Mouse (Mus musculus) macrophage (primary cell): ENCODE results near the gene Obp2a. TPM values are rescaled to one million over a fixed set of nuclear protein-coding genes. Genes with fewer than 3 reads are reported as not detected.
"Not testable (repeated sequence)": the region's sequence is repeated elsewhere in the genome, so short reads cannot be mapped to it uniquely, and the experiment has no call there.

ENCODE experiments used
- H3K27ac ChIP-seq: fragments of 350-480 bp; formaldehyde crosslinking; 2 replicates; pipeline ENCODE4 v1.9.0; 2021
- H3K36me3 ChIP-seq: fragments of 350-480 bp; formaldehyde crosslinking; 2 replicates; pipeline ENCODE4 v1.9.0; 2021; ENCODE audit errors: inconsistent target
- H3K4me3 ChIP-seq: fragments of 350-480 bp; formaldehyde crosslinking; 2 replicates; pipeline ENCODE4 v1.9.0; 2021; ENCODE audit errors: inconsistent target
- H3K79me2 ChIP-seq: fragments of 350-480 bp; formaldehyde crosslinking; 2 replicates; pipeline ENCODE4 v1.9.0; 2021; ENCODE audit errors: inconsistent target
- WGBS: methylation state at CpG from one replicate; pipeline ENCODE4 v1.1.7; 2026; ENCODE audit warnings: inconsistent platforms; ENCODE audit not compliant: missing documents; 5-methylcytosine and 5-hydroxymethylcytosine counted together
- polyA plus RNA-seq: library from polyadenylated mRNA; stranded (reverse); fragments of 250-400 nt; gene quantifications from 3 replicates; pipeline ENCODE4 v1.2.4, GENCODE M21; 2018; ENCODE audit warnings: inconsistent platforms
- total RNA-seq, 78 experiments: library from RNA; depleted of rRNA; stranded (reverse); fragments of 250-400 nt; gene quantifications; 1 replicate in 9 of 78; 2 replicates in 24 of 78; 3 replicates in 43 of 78; 4 replicates in 2 of 78; pipeline ENCODE4 v1.2.4; 2018; ENCODE audit warnings: inconsistent platforms in 56 of 78

Obp2a gene
- total RNA-seq (2018; cell fraction: chromatin; rRNA removed), result not detected
- total RNA-seq (2018; cell fraction: cytosol; rRNA removed), result not detected
- not detected for total RNA-seq (2018; cell fraction: nucleus; rRNA removed)
- not detected in 3 replicates for polyA plus RNA-seq

- H3K27ac ChIP-seq, H3K4me3 ChIP-seq, H3K36me3 ChIP-seq, H3K79me2 ChIP-seq: not testable (repeated sequence)
- WGBS, result 66% methylated on average over 2 of the region's 3 CpGs
These were observed at the start of gene Obp2a for GRCm38 (mm10) chr2:25699743-25700142. TSS of gene Obp2a (plus strand) at chr2:25700043.

GRCm38 (mm10) chr2:25652902-25653301, 46.9 kb upstream of the Obp2a start, which contains the start of gene Lcn8:
TSS of gene Lcn8 (plus strand) at chr2:25653120.
- 91% methylated on average over 2 of the region's 2 CpGs for WGBS
- no peak within 1 kb of the TSS for H3K4me3 ChIP-seq
- H3K27ac ChIP-seq, result no peak within 1 kb of the TSS
- H3K36me3 ChIP-seq, result no peaks in the 10 kb centered on the region
- no peaks in the 10 kb centered on the region for H3K79me2 ChIP-seq

DNA sequence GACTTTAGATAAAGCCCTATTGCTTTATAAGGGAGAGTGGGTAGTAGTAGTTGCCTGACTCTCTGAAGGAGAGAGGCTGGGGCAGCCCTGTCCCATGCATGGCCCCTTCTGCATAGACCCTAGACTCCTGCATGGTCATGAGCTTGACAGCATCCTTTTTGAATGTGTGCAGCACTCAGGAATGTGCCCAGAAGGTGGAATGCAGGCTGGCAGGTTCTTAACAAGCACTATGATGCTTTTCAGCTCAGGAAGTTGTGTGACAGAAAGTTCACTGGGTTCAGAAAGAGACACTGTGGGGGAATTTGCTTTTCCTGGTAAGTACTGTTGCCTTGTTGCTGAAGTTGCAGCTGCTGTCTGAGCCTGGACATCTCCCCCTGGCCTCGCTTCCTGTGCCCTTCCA, 45.3 kb upstream of the Obp2a start:
- no peaks in the 10 kb centered on the region for H3K36me3 ChIP-seq
- H3K79me2 ChIP-seq, result no peaks in the 10 kb centered on the region
- H3K27ac ChIP-seq, result no peak overlapping the region
- WGBS, result 67% methylated on average over 1 of the region's 1 CpGs
- no peak overlapping the region for H3K4me3 ChIP-seq

GRCm38 (mm10) chr2:25656691-25657090, 43.2 kb upstream of the Obp2a start:
- Histone ChIP-seq H3K27ac (no peak overlapping the region), H3K36me3 (no peaks in the 10 kb centered on the region), H3K79me2 (no peaks in the 10 kb centered on the region), H3K4me3 (no peak overlapping the region)
- WGBS, result 71% methylated on average over 4 of the region's 4 CpGs

- no peak overlapping the region for H3K4me3 ChIP-seq
- no peak overlapping the region for H3K27ac ChIP-seq
- H3K79me2 ChIP-seq, result no peaks in the 10 kb centered on the region
- WGBS, result 78% methylated on average over 4 of the region's 4 CpGs
- no peaks in the 10 kb centered on the region for H3K36me3 ChIP-seq
These were observed 42.6 kb upstream of the Obp2a start for GRCm38 (mm10) chr2:25657246-25657645.

- Histone ChIP-seq H3K27ac (no peak within 1 kb of the TSS), H3K36me3 (no peaks in the 10 kb centered on the region), H3K79me2 (no peaks in the 10 kb centered on the region), H3K4me3 (no peak within 1 kb of the TSS)
These were observed 42.2 kb upstream of the Obp2a start, which contains the start of gene Lcn5 for GRCm38 (mm10) chr2:25657652-25658051. TSS of gene Lcn5 (plus strand) at chr2:25657952.

DNA sequence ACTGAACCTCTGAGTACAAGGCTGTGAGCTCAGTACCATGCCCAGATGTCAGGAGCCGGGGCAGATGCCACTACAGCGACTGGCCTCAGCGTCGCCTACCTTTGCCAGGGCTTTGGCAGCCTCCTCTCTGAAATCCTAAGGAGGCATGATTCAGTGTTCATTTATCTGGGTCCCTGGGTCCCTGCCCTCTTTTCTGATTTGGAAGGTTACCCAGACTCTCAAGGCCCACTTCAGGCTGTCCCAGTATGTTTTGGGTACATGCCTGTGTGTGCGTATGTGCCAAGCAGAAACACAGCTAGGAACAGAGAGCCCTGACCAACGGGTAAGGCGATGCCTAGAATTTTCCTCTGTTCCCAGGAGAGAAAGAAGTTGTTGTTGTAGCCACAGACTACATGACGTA, 39.6 kb upstream of the Obp2a start:
- Histone ChIP-seq H3K27ac (no peak overlapping the region), H3K4me3 (no peak overlapping the region), H3K36me3 (no peaks in the 10 kb centered on the region), H3K79me2 (no peaks in the 10 kb centered on the region)
- 92% methylated on average over 8 of the region's 8 CpGs for WGBS

DNA sequence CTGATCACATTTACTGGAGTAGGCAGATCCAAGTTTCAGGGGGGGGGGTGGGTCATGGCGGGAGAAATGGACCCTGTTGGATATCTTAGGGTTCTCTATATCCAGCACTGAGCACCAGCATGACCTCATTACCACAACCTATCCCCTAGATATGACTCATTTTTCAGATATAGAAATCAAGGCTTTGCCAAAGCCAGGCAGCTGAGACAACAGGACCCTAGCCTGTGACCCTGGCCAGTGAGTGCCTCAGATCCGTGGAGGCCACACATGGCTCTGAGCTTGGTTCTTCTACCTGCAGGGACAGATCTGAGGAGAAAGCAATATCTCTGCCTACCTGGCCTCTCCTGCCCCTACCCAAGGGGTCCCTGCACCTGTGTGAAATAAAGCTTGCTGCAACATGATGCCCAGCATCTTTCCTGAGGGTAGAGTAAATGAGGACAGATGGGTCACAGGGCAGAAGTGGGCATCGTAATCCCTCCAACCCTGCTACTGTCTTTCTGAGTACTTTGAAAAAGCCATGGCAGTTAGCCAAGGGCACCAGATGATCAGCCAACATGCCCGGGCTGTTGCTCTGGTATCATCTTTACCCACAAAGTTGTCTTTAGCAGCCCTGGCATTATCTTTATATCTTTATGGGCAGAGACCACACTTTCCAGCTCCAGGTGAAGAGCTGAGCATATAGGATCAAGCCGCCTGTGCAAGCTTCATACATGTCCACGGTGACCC, 38.4 kb upstream of the Obp2a start:
- H3K36me3 ChIP-seq, result no peaks in the 10 kb centered on the region
- no peak overlapping the region for H3K4me3 ChIP-seq
- WGBS, result 82% methylated on average over 6 of the region's 6 CpGs
- no peak overlapping the region for H3K27ac ChIP-seq
- no peaks in the 10 kb centered on the region for H3K79me2 ChIP-seq

DNA sequence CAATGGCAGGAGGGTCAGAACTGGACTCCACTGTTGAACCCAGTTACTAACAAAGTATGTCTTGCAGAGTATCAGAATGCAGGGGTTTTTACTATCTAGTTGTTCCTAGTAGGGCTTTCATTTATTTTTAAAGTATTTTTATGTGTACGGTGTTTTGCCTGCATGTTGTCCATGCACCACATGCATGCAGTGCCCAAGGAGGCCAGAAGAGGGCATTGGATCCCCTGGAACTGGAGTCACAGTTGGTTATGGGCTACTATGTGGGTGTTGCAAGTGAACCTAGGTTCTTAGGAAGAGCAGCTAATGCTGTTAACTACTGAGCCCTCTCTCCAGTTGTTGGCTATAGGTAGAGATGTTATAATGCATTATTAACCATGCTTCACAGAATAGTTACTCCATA, 36.3 kb upstream of the Obp2a start:
- Histone ChIP-seq H3K36me3 (no peaks in the 10 kb centered on the region), H3K79me2 (no peaks in the 10 kb centered on the region), H3K27ac (no peak overlapping the region), H3K4me3 (no peak overlapping the region)
- WGBS, result 40% methylated on average over 1 of the region's 1 CpGs

DNA sequence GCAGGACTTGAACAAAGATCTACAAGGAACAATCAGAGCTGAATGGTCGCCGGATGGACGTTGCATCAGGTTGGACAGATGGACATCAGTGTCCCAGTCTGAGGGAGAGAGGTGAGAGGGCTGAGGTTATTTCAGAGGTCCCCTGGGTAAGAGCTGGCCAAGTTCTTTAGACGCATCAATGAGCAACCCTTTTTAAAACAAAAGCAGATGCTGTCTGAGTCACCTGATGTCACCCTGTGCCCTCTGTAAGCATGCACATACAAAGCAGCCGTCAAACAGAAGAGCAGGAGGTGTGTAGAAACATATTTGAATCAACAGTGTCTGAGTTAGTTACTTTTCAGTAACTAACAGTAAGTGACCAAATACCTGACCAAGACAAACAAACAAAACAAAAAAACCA, 35.7 kb upstream of the Obp2a start:
- H3K36me3 ChIP-seq, result no peaks in the 10 kb centered on the region
- 92% methylated on average over 5 of the region's 5 CpGs for WGBS
- H3K4me3 ChIP-seq, result no peak overlapping the region
- H3K79me2 ChIP-seq, result no peaks in the 10 kb centered on the region
- H3K27ac ChIP-seq, result no peak overlapping the region

- H3K36me3 ChIP-seq, result no peaks in the 10 kb centered on the region
- H3K4me3 ChIP-seq, result no peak overlapping the region
- WGBS, result 71% methylated on average over 1 of the region's 1 CpGs
- no peak overlapping the region for H3K27ac ChIP-seq
- no peaks in the 10 kb centered on the region for H3K79me2 ChIP-seq
These were observed 33.3 kb upstream of the Obp2a start for GRCm38 (mm10) chr2:25666516-25666915.

GRCm38 (mm10) chr2:25676486-25676885, 23.4 kb upstream of the Obp2a start, which contains the start of gene Lcn6:
TSS of gene Lcn6 (plus strand) at chr2:25676786.
- H3K27ac ChIP-seq, result no peak within 1 kb of the TSS
- no peaks in the 10 kb centered on the region for H3K36me3 ChIP-seq
- 98% methylated on average over 3 of the region's 3 CpGs for WGBS
- H3K79me2 ChIP-seq, result no peaks in the 10 kb centered on the region
- H3K4me3 ChIP-seq, result no peak within 1 kb of the TSS

- WGBS, result 78% methylated on average over 6 of the region's 6 CpGs
- H3K4me3 ChIP-seq, result no peak overlapping the region
- H3K79me2 ChIP-seq, result no peaks in the 10 kb centered on the region
- H3K36me3 ChIP-seq, result no peaks in the 10 kb centered on the region
- H3K27ac ChIP-seq, result no peak overlapping the region
These were observed 20.3 kb upstream of the Obp2a start for GRCm38 (mm10) chr2:25679559-25679958.

DNA sequence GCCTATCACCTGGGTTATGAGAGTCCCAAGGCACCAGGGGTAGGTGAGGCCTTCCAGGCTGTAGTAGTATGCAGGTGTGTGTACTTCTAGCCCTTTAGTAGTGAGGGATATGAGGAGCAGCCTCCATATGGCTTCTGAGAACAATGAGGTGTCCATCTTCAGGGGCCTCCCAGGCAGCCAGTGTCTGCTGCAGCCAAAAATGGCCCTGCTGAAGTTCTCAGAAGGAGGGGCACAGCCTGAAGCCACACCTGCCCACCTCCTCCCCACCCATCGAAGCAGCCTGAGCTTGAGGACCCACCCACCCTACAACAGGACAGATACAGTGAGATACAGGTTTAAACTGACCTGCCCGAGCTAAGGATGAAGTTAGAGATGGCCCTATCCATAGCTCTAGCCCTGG, 17.4 kb upstream of the Obp2a start, which contains the start of gene Lcn10:
Gene Lcn10, plus strand, starts transcription at position 301 of the 400 bp plus-strand sequence.
- Histone ChIP-seq H3K36me3 (no peaks in the 10 kb centered on the region), H3K79me2 (no peaks in the 10 kb centered on the region), H3K4me3 (no peak within 1 kb of the TSS), H3K27ac (no peak within 1 kb of the TSS)
- WGBS, result 85% methylated on average over 2 of the region's 2 CpGs

DNA sequence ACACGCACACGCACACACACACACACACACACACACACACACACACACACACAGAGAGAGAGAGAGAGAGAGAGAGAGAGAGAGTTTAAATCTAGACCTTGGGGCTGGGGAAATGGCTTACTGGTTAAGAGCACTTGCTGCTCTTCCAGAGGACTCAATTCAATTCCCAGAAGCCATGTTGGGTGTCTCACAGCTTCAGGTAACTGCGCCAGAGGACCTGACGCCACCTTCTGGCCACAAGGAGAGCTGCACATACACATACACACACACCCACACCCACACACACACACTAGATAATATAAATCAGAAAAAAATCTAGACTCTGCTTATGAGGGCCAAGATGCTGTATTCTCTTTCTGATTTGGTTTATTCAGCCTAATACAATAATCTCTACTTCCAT, 12.9 kb upstream of the Obp2a start:
- H3K4me3 ChIP-seq, result no peak overlapping the region
- no peak overlapping the region for H3K27ac ChIP-seq
- H3K36me3 ChIP-seq, result no peaks in the 10 kb centered on the region
- 55% methylated on average over 2 of the region's 4 CpGs for WGBS
- no peaks in the 10 kb centered on the region for H3K79me2 ChIP-seq

GRCm38 (mm10) chr2:25694605-25695004, 5.2 kb upstream of the Obp2a start:
- H3K79me2 ChIP-seq, result no peaks in the 10 kb centered on the region
- H3K27ac ChIP-seq, result no peak overlapping the region
- H3K36me3 ChIP-seq, result no peaks in the 10 kb centered on the region
- no peak overlapping the region for H3K4me3 ChIP-seq
